Mouse (Mus musculus) lung, embryonic 15.5 days (tissue): ENCODE data around the gene 1700034J05Rik. TPM values are rescaled to one million over a fixed set of nuclear protein-coding genes. Genes with fewer than 3 reads are reported as not detected.

Experiments used
- ATAC-seq: fragments of 200-750 bp; cut with Nextera tagmentation; 2 replicates; pipeline ENCODE4 v1.8.0; 2017; ENCODE audit warnings: moderate number of reproducible peaks, borderline replicate concordance; ENCODE audit not compliant: low FRiP score, low TSS enrichment; ENCODE audit errors: extremely low read depth
- H3K27ac ChIP-seq: fragments of 300-500 bp; sonication (generic); 2 replicates; pipeline ENCODE4 v1.5.1; 2015; ENCODE audit warnings: moderate library complexity, mild to moderate bottlenecking, inconsistent platforms
- H3K27me3 ChIP-seq: fragments of 300-500 bp; sonication (generic); 2 replicates; pipeline ENCODE4 v1.6.1; 2015; ENCODE audit warnings: inconsistent platforms
- H3K36me3 ChIP-seq: fragments of 300-500 bp; sonication (generic); 2 replicates; pipeline ENCODE4 v1.6.1; 2015; ENCODE audit warnings: inconsistent platforms
- H3K4me1 ChIP-seq: fragments of 300-500 bp; sonication (generic); 2 replicates; pipeline ENCODE4 v1.6.1; 2015; ENCODE audit warnings: inconsistent platforms
- H3K4me2 ChIP-seq: fragments of 300-500 bp; sonication (generic); 2 replicates; pipeline ENCODE4 v1.6.1; 2015; ENCODE audit warnings: inconsistent platforms, mild to moderate bottlenecking, moderate library complexity
- H3K4me3 ChIP-seq: fragments of 300-500 bp; sonication (generic); 2 replicates; pipeline ENCODE4 v1.5.1; 2015; ENCODE audit warnings: mild to moderate bottlenecking, inconsistent platforms
- H3K9ac ChIP-seq: fragments of 300-500 bp; sonication (generic); 2 replicates; pipeline ENCODE4 v1.6.1; 2015; ENCODE audit warnings: inconsistent platforms
- H3K9me3 ChIP-seq: fragments of 300-500 bp; sonication (generic); 2 replicates; pipeline ENCODE4 v1.6.1; 2016; ENCODE audit warnings: inconsistent platforms
- WGBS: fragments of 180-500 bp; shearing (Covaris S2); methylation state at CpG from one replicate; pipeline ENCODE4 v1.1.7; 2015; 5-methylcytosine and 5-hydroxymethylcytosine counted together
- polyA plus RNA-seq: library from polyadenylated mRNA; unstranded; fragments of >200 nt; fragmentation: Nextera tagmentation; extraction: Ambion mirVana; gene quantifications from 2 replicates; pipeline ENCODE4 v1.2.1, GENCODE M21; 2015

Gene 1700034J05Rik
- polyA plus RNA-seq, 1 experiment from 2014 or later: 0.16 TPM

DNA sequence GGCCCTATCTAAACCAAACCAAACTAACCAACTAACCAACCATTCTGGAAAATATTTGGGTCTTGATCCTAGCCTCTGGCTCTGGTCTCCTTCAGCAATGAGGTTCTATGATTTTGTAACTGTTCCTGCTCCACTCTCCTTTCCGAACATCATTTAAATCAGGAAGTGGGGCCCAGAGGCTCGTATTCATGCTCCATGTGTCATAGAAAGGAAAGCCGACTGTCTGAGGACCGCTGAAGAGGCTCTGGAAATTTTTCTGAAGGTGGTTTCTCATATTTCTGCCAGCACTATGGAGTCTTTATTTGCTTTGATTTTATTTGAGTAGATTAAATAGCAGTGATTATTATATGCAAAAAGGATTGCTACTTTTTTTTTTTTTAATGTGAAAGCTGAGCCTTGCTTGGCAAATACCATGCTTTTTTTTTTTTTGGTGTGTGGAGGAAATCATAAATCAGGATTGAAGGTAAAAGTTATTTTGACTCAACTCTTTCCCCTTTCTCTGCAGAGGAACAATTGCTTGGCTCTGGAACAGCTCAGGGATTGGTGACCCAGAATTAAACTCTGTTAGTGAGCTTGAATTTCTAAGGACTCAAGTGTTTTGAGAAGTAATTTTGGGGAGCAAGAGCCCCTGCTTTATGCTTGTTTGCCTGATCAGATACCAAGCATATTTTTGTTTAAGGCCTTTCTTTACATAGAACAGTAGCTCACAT is 40.6 kb downstream of the 1700034J05Rik start:
- Histone ChIP-seq H3K36me3 (no peaks in the 10 kb centered on the region), H3K27ac (peak overlapping the region; percentile 86), H3K4me1 (peaks cover 30% of the 10 kb centered on the region), H3K4me3 (no peak overlapping the region), H3K27me3 (no peaks in the 10 kb centered on the region), H3K9me3 (no peaks in the 10 kb centered on the region), H3K4me2 (peak overlapping the region; percentile 16; the same call in 1 of the 2 replicates), H3K9ac (no peak overlapping the region)
- WGBS: 9% methylated on average over 4 of the region's 4 CpGs
- no peak for ATAC-seq

- Histone ChIP-seq H3K9me3 (no peaks in the 10 kb centered on the region), H3K4me3 (no peak overlapping the region), H3K27ac (peak overlapping the region; percentile 86), H3K4me2 (peak overlapping the region; percentile 16; the same call in 1 of the 2 replicates), H3K27me3 (no peaks in the 10 kb centered on the region), H3K9ac (no peak overlapping the region), H3K36me3 (no peaks in the 10 kb centered on the region), H3K4me1 (peaks cover 30% of the 10 kb centered on the region)
- ATAC-seq: peak; percentile 55; the same call in 1 of the 2 replicates
- 12% methylated on average over 3 of the region's 3 CpGs for WGBS
Measured at GRCm38 (mm10) chr6:146912835-146913488, 41.3 kb downstream of the 1700034J05Rik start.

DNA sequence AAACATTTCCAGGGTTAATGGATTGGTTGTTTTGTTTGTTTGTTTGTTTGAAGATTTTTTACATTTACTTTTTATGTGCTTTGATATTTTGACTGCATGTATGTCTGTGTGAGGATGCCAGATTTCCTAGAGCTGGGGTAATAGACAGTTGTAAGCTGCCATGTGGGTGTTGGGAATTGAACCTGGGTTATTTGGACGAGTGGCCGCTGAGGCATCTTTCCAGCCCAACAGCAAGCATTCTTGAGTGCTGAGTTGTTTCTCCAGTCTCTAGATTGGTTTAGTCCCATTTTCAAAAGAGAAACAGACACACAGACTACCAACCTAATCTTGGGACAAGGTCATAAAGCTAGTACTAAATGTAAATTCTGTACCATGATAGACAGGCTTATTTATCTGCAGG is 43.4 kb downstream of the 1700034J05Rik start:
- no peak overlapping the region for H3K27ac ChIP-seq
- H3K36me3 ChIP-seq: no peaks in the 10 kb centered on the region
- H3K4me3 ChIP-seq: no peak overlapping the region
- no peaks in the 10 kb centered on the region for H3K27me3 ChIP-seq
- peaks cover 43% of the 10 kb centered on the region for H3K4me1 ChIP-seq
- no peak overlapping the region for H3K4me2 ChIP-seq
- no peaks in the 10 kb centered on the region for H3K9me3 ChIP-seq
- 78% methylated on average over 2 of the region's 2 CpGs for WGBS
- H3K9ac ChIP-seq: no peak overlapping the region
- ATAC-seq: no peak

DNA sequence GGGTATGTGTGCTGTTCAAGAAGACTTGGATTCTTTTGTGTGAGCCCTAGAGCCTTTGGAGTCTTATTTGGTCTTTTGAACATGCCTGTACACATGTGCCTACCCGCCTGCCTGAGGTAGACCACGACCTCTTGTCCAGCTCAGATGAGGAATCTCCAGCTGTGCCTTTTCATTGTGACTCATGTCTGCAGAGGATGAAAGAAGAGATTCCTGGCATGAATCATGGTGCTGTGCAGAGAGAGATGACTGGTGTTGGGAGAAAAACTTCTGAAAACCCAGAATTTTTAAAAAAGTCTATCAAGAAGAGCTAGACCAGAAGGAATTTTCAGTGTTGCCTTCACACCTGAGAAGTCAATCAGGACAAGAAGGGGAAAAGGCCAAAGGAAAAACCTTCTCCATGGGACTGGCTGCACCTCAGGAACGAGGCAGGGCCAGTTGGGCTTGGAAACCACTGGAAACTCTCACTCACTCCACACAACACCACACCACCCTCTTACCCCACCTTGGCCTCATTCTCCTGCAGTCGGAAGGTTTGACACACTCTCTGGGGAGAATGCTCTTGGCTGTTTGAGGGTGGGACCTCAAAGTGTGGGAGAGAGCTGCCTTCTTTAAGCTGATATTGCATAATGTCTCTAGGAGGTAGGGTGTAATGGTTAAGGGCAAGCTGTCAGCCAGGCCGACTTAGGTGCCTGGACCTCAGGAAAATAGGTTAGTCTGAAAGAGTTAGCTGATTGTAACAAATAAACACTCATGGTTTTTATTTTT is 44.3 kb downstream of the 1700034J05Rik start:
- Histone ChIP-seq H3K36me3 (no peaks in the 10 kb centered on the region), H3K9me3 (no peaks in the 10 kb centered on the region), H3K4me3 (no peak overlapping the region), H3K4me1 (peaks cover 43% of the 10 kb centered on the region), H3K4me2 (no peak overlapping the region), H3K9ac (no peak overlapping the region), H3K27me3 (no peaks in the 10 kb centered on the region), H3K27ac (no peak overlapping the region)
- ATAC-seq: no peak
- WGBS: 70% methylated on average over 5 of the region's 5 CpGs

DNA sequence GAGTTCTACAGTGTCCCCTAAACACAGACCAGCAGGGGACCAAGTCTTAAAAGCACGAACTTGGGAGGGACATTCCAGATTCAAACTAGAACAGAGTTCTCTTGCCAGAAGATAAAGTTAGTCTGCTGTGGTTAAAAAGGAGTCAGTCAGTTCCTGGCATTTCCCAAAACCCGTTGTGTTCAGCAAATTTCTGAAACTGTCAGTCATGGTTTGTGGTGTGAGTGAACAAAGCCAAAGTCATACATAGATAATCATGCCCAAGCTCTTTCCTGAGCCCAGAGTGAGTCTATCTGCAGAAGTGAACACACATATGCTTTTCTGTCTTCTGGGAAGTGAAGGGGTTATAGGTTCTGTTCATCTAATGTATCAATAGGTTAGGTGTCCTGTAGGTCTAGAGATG is 45.4 kb downstream of the 1700034J05Rik start:
- no peak overlapping the region for H3K4me3 ChIP-seq
- H3K9ac ChIP-seq: no peak overlapping the region
- no peaks in the 10 kb centered on the region for H3K9me3 ChIP-seq
- 65% methylated on average over 2 of the region's 2 CpGs for WGBS
- H3K36me3 ChIP-seq: no peaks in the 10 kb centered on the region
- H3K4me1 ChIP-seq: peaks cover 37% of the 10 kb centered on the region
- no peaks in the 10 kb centered on the region for H3K27me3 ChIP-seq
- H3K4me2 ChIP-seq: no peak overlapping the region
- no peak overlapping the region for H3K27ac ChIP-seq
- ATAC-seq: no peak

- 92% methylated on average over 1 of the region's 1 CpGs for WGBS
- no peaks in the 10 kb centered on the region for H3K9me3 ChIP-seq
- H3K4me1 ChIP-seq: peaks cover 28% of the 10 kb centered on the region
- H3K4me2 ChIP-seq: no peak overlapping the region
- no peaks in the 10 kb centered on the region for H3K27me3 ChIP-seq
- H3K36me3 ChIP-seq: no peaks in the 10 kb centered on the region
- ATAC-seq: no peak
- H3K4me3 ChIP-seq: no peak overlapping the region
- H3K9ac ChIP-seq: no peak overlapping the region
- H3K27ac ChIP-seq: no peak overlapping the region
Measured at GRCm38 (mm10) chr6:146907795-146908190, 46.4 kb downstream of the 1700034J05Rik start.

GRCm38 (mm10) chr6:146907061-146907794 is 47.0 kb downstream of the 1700034J05Rik start:
- ATAC-seq: no peak
- no peak overlapping the region for H3K4me3 ChIP-seq
- 60% methylated on average over 5 of the region's 5 CpGs for WGBS
- no peaks in the 10 kb centered on the region for H3K27me3 ChIP-seq
- H3K4me1 ChIP-seq: peaks cover 22% of the 10 kb centered on the region
- no peak overlapping the region for H3K9ac ChIP-seq
- H3K4me2 ChIP-seq: no peak overlapping the region
- no peak overlapping the region for H3K27ac ChIP-seq
- no peaks in the 10 kb centered on the region for H3K9me3 ChIP-seq
- no peaks in the 10 kb centered on the region for H3K36me3 ChIP-seq

GRCm38 (mm10) chr6:146906000-146906786 is 48.0 kb downstream of the 1700034J05Rik start:
- 74% methylated on average over 3 of the region's 3 CpGs for WGBS
- Histone ChIP-seq H3K9me3 (no peaks in the 10 kb centered on the region), H3K4me2 (no peak overlapping the region), H3K9ac (no peak overlapping the region), H3K27me3 (no peaks in the 10 kb centered on the region), H3K27ac (no peak overlapping the region), H3K4me3 (no peak overlapping the region), H3K36me3 (no peaks in the 10 kb centered on the region), H3K4me1 (peaks cover 13% of the 10 kb centered on the region)
- ATAC-seq: no peak

DNA sequence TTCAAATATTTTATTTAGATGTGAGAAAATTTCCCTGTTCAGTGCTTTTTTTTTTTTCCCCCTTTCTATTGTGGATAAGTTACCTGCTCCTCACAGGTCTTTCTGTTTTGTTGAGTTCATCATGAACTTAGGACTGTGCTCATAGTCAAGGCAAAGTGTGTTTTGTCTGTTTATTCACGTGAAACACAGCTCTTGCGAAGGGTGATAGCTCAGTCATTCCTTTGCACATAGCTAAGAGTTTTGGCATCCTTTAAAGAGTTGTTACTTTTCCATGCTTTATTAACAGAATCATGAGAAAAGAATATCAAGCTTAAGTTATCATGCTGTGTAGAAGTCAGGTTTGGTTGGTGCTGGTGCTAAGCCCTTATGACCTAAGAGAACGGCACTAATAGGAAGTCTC is 49.5 kb downstream of the 1700034J05Rik start:
- 80% methylated on average over 3 of the region's 3 CpGs for WGBS
- Histone ChIP-seq H3K9me3 (no peaks in the 10 kb centered on the region), H3K4me2 (no peak overlapping the region), H3K4me3 (no peak overlapping the region), H3K27me3 (no peaks in the 10 kb centered on the region), H3K9ac (no peak overlapping the region), H3K27ac (no peak overlapping the region), H3K4me1 (peaks cover 13% of the 10 kb centered on the region; the same call in 1 of the 2 replicates), H3K36me3 (no peaks in the 10 kb centered on the region)
- ATAC-seq: no peak

DNA sequence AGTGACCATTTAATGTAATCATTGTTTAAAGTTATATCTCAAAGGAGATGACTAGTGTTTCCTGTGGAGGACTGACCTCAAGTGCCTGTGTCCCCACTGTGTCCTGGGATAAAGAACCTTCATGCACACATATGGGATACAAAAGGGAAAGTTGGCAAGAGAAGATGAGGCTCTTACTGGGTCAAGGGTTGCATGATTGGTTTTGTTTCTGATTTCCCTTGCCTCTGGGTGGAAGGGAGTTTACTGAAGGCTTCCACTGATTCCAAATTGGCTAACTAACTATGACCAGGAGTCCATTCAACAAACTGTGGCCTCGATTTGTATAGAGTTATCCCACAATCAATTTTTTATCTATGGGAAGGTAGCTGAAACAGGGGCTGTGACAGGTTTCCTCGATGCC is 50.6 kb downstream of the 1700034J05Rik start:
- Histone ChIP-seq H3K27ac (no peak overlapping the region), H3K9ac (no peak overlapping the region), H3K9me3 (no peaks in the 10 kb centered on the region), H3K4me1 (peaks cover 13% of the 10 kb centered on the region; the same call in 1 of the 2 replicates), H3K4me3 (no peak overlapping the region), H3K36me3 (no peaks in the 10 kb centered on the region), H3K27me3 (no peaks in the 10 kb centered on the region), H3K4me2 (no peak overlapping the region)
- 76% methylated on average over 2 of the region's 2 CpGs for WGBS
- no peak for ATAC-seq

- H3K27ac ChIP-seq: no peak overlapping the region
- peaks cover 7% of the 10 kb centered on the region; the same call in 1 of the 2 replicates for H3K4me1 ChIP-seq
Measured at GRCm38 (mm10) chr6:146901929-146902328, 52.3 kb downstream of the 1700034J05Rik start.

More at GRCm38 (mm10) chr6:146901929-146902328, 52.3 kb downstream of the 1700034J05Rik start:
- Histone ChIP-seq H3K4me2 (no peak overlapping the region), H3K27me3 (no peaks in the 10 kb centered on the region), H3K36me3 (no peaks in the 10 kb centered on the region), H3K9me3 (no peaks in the 10 kb centered on the region), H3K9ac (no peak overlapping the region), H3K4me3 (no peak overlapping the region)
- 85% methylated on average over 4 of the region's 4 CpGs for WGBS
- ATAC-seq: no peak
